Mouse (Mus musculus) duodenum, adult 2 months (tissue): ENCODE results near the gene Fate1. TPM values are rescaled to one million over a fixed set of nuclear protein-coding genes. Genes with fewer than 3 reads are reported as not detected.

Source experiments
- polyA plus RNA-seq: library from polyadenylated mRNA; depleted of rRNA; stranded (reverse); fragments of >200 nt; gene quantifications from 2 replicates; pipeline ENCODE4 v1.2.3, GENCODE M21; 2012; ENCODE audit warnings: low replicate concordance; rRNA removed

Fate1 gene
- polyA plus RNA-seq = not detected in 2 replicates

GRCm38 (mm10) chrX:71972686-71973085, at the start of gene Fate1:
TSS of gene Fate1 (plus strand) at chrX:71972986.

GRCm38 (mm10) chrX:71962073-71963051, 10.4 kb upstream of the Fate1 start, which contains the start of gene Prrg3:
TSS of gene Prrg3 (plus strand) at chrX:71962624.

GRCm38 (mm10) chrX:71991549-71991948, 18.8 kb downstream of the Fate1 start, which contains the start of gene Cnga2:
TSS of gene Cnga2 (plus strand) at chrX:71991849.

Other genes starting within 250 kb of the Fate1 start
- 0.85 and 1.6 TPM in 2 replicates for gene Vma21, start 157.1 kb upstream of the Fate1 start, polyA plus RNA-seq
- not detected in 2 replicates for gene Gm1141, start 52.0 kb upstream of the Fate1 start, polyA plus RNA-seq
- 0.11 and 0.19 TPM in 2 replicates for gene Prrg3, start 10.4 kb upstream of the Fate1 start, polyA plus RNA-seq
- not detected in 2 replicates for gene Cnga2, start 18.9 kb downstream of the Fate1 start, polyA plus RNA-seq
- gene Magea4, start 249.0 kb downstream of the Fate1 start, polyA plus RNA-seq = not detected in 2 replicates